Mouse (Mus musculus) B cell, adult (primary cell): ENCODE results near the gene Fam76b. TPM values are rescaled to one million over a fixed set of nuclear protein-coding genes. Genes with fewer than 3 reads are reported as not detected.

Experiments used
- total RNA-seq: library from RNA; stranded (reverse); gene quantifications from 4 replicates; pipeline ENCODE4 v1.2.4, GENCODE M21; 2023; ENCODE audit not compliant: inconsistent age

Fam76b gene
- 74.3 to 86.7 TPM (median 80.1 TPM) in 4 replicates for total RNA-seq

DNA sequence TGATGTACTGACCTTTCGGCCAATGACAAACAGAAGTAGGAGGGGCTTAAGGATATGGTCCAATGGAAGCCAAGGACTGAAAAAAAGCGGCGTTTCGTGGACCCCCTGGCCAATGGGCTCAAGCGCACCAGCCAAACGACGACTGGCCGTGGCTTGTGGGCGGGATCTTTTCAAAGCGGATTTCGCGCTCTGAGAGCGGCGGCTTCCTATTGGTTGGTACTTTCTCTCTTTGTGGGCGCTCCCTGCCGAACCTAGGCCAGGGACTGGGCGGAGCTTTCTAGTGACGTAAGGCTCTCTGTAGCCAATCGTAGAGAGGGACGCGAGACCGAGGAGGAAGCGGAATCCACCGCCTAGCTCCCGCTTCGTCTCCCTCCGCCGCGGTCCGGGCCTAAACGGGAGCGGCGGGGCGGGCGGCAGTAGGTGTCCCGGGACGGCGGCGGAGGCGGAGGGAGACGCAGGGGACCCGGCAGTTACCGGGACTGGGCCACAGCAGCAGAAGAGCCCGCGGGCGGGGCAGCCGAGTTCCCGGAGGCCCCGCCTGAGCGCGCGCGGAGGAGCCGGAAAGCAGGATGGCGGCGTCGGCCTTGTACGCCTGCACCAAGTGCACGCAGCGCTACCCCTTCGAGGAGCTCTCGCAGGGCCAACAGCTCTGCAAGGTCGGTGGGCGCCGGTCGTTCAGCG lies at the start of gene Fam76b:
Gene Fam76b, plus strand, starts transcription at position 311 of the 681 bp plus-strand sequence.

DNA sequence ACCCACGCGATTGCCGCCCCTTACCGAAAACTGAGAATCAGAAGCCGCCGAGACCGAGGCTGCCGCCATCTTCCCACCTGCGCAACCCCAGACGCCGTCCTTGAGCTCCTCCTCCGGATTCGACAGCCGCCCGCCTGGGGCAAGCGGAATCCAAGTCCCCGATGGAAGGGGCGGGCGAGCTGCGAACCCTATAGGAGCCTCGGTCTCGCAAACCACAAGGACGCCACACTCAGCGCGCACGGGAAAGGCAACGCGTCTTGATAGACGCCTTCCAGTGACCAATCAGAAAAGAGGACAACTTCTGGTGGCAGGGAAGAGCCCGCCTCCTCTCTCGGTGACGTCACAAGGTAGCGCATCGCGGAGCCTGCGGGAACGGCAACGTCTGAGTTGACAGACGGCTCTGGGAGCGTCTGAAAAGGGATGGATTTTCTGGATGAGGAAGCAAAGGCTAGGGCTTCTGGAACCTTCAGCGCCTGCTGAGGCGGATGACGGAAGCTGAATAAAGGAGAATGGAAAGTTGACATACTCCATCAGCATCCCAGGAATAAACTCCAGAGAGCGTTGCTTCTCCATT lies 597 bp upstream of the Fam76b start, which contains the start of gene Cep57:
Gene Cep57, minus strand, starts transcription at position 276 of the 574 bp plus-strand sequence.

Other genes with a start within 250 kb of the Fam76b start
- 53.5 to 70.5 TPM (median 59.9 TPM) in 4 replicates for gene Mtmr2, start 79.3 kb upstream of the Fam76b start, total RNA-seq
- gene Cep57, start 609 bp upstream of the Fam76b start, total RNA-seq, result 73.2 to 80.0 TPM (median 75.8 TPM) in 4 replicates